Mouse (Mus musculus): ENCODE measurements around the gene Eva1c. TPM values are rescaled to one million over a fixed set of nuclear protein-coding genes. Genes with fewer than 3 reads are reported as not detected.

The Eva1c gene
- polyA plus RNA-seq, 1 experiment, result 2.2 TPM

DNA sequence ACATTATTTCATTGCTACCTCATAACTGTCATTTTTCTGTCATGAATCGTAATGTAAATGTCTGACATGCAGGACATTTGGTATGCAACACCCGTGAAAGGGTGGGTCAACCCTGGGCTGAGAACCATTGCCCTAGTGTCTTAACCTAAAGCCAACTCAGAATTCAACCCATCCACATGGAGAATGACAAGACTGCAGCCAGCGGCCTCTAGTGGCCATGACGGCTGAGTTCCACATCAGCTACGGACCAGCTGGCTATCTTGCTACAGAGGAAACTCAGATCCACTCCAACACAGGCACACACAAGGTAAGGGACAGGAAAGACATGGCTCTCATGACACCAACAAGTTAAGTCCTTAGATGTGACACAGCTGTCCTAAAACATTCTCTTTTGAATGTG is 98.9 kb downstream of the Eva1c start:
- no peaks in the 10 kb centered on the region for H3K27me3 ChIP-seq (ENCODE audit: control insufficient read depth, insufficient read depth, low read length)
- H3K27ac ChIP-seq (ENCODE audit: insufficient read depth, low read length), result no peak overlapping the region
- TF ChIP-seq POLR2A (IDR thresholded peaks at IDR 0.05; ENCODE audit: borderline replicate concordance, insufficient read depth, low read length) (no peak), CTCF (IDR thresholded peaks at IDR 0.05; ENCODE audit: borderline replicate concordance, insufficient read depth, low read depth, low read length) (peak; percentile 82)
- no peak overlapping the region for H3K4me3 ChIP-seq (replicated peaks; ENCODE audit: insufficient read depth, low read depth, low read length)
- H3K4me1 ChIP-seq (ENCODE audit: control insufficient read depth, insufficient read depth, low read length), result no peaks in the 10 kb centered on the region; the same call in 1 of the 2 replicates
- 23% methylated on average over 5 of the region's 5 CpGs for WGBS
- peak; percentile 54 to 57 for DNase-seq

DNA sequence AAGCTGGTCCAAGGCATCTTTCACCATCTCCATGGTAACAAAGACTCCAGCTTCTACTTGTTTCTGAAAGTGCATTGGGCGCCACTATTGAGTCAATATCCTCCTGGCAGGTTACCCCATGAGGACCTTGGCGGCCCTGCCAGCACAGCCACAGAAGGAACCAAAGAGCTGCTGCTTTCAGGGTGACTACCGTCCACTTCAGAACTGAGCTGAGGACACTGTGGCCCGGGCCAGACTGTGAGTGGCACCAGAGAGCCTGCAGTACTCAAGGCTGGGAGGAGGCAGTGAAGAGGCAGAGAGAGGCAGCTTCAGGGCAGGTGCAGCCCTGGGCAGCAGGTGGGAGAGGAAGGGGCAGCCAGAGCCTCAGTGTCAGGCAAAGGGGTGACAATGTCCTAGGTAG is 100.9 kb downstream of the Eva1c start:
- Histone ChIP-seq H3K4me3 (replicated peaks; ENCODE audit: insufficient read depth, low read depth, low read length) (no peak overlapping the region), H3K27ac (ENCODE audit: insufficient read depth, low read length) (no peak overlapping the region), H3K4me1 (ENCODE audit: control insufficient read depth, insufficient read depth, low read length) (no peaks in the 10 kb centered on the region), H3K27me3 (ENCODE audit: control insufficient read depth, insufficient read depth, low read length) (no peaks in the 10 kb centered on the region)
- TF ChIP-seq CTCF (IDR thresholded peaks at IDR 0.05; ENCODE audit: borderline replicate concordance, insufficient read depth, low read depth, low read length), result no peak
- TF ChIP-seq POLR2A (IDR thresholded peaks at IDR 0.05; ENCODE audit: borderline replicate concordance, insufficient read depth, low read length), result no peak
- no peak for DNase-seq
- WGBS, result 87% methylated on average over 4 of the region's 4 CpGs

DNA sequence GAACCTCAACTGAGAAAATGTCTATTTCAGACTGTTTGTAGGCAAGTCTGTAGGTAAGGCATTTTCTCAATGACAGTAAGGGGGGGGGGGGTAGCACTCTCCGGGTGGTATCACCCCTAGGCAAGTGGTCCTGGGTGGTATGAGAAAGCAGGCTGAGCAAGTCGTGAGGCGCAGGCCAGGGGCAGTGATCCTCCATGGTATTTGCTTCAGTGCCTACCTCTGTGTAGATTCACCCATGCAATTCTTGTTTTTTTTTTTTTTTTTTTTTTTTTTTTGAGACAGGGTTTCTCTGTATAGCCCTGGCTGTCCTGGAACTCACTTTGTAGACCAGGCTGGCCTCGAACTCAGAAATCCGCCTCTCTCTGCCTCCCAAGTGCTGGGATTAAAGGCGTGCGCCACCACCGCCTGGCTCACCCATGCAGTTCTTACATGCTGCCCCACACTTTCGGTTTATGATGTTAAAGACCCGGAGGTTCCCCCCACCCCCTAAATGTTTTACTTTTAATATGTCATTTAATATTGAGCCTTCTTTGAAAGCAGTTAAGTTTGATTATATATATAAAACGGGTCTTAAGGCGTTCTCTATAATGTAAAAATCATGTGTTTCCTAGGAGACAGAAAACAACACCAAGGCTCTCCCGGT is 107.1 kb downstream of the Eva1c start:
- TF ChIP-seq POLR2A (IDR thresholded peaks at IDR 0.05; ENCODE audit: borderline replicate concordance, insufficient read depth, low read length) (no peak), CTCF (IDR thresholded peaks at IDR 0.05; ENCODE audit: borderline replicate concordance, insufficient read depth, low read depth, low read length) (no peak)
- no peak overlapping the region for H3K27ac ChIP-seq (ENCODE audit: insufficient read depth, low read length)
- peaks cover 4% of the 10 kb centered on the region; the same call in 1 of the 2 replicates for H3K4me1 ChIP-seq (ENCODE audit: control insufficient read depth, insufficient read depth, low read length)
- H3K27me3 ChIP-seq (ENCODE audit: control insufficient read depth, insufficient read depth, low read length), result no peaks in the 10 kb centered on the region
- DNase-seq, result no peak
- H3K4me3 ChIP-seq (replicated peaks; ENCODE audit: insufficient read depth, low read depth, low read length), result peak overlapping the region; percentile 63
- 24% methylated on average over 13 of the region's 13 CpGs for WGBS

DNA sequence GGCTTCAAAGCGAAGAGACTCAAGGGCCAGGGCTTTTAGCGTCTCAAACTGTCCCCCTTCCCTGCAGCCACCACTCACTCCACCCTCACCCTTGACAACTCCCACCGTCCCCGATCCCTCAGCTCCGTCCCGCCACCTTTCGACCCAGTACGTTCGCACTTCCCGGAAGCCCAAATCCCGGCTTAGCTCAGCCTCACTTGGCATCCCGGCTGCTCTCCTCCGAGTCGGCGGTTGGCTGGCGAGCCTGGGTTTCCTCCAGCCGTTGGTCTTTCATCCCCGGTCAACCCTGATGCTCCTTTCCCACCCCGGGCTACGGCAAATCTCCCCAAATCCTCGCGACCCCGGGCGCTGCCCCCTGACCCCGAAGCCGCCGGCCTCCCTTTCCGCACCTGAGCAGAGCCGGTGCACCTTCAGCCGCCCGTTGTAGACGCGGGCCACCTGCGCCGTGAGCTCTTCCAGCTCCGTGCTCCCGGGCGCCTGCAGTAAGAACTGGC is 107.7 kb downstream of the Eva1c start:
- peak overlapping the region; percentile 63 for H3K4me3 ChIP-seq (replicated peaks; ENCODE audit: insufficient read depth, low read depth, low read length)
- TF ChIP-seq CTCF (IDR thresholded peaks at IDR 0.05; ENCODE audit: borderline replicate concordance, insufficient read depth, low read depth, low read length) (no peak), POLR2A (IDR thresholded peaks at IDR 0.05; ENCODE audit: borderline replicate concordance, insufficient read depth, low read length) (no peak)
- under 1% methylated on average over 38 of the region's 38 CpGs for WGBS

DNA sequence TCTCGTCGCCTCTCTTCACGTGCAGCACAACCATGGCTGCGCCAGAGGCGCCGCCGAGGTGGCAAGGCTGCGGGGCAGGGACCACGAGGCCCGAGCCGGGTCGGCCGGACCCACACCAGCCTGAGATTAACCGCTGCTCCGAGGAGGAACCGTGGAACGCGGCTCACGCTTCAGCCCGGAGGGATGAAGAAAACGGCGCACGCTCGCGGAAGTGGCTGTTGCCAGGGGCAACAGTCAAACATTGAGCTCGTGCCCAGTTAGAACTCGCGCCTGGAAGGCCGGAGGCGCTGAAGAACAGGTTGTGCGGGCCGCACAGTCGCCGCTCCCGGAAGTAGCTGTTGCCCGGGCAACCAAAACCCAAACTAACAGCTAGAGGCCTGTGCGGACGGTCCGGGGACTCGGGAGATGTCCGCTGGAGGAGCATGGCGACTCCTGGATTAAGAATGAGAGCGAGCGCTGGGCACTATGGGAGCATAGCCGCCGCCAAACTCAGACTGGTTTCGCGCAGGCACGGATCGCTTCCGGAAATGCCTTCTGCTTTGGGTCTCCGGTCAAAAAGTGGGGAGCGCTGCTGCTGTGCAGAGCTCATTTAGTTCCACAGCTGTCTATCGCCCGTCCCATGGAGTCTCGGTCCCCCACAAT is 108.3 kb downstream of the Eva1c start, which contains the start of gene Cfap298:
Gene Cfap298, minus strand, starts transcription at position 428 of the 642 bp plus-strand sequence.
- H3K4me1 ChIP-seq (ENCODE audit: control insufficient read depth, insufficient read depth, low read length), result peaks cover 4% of the 10 kb centered on the region; the same call in 1 of the 2 replicates
- TF ChIP-seq CTCF (IDR thresholded peaks at IDR 0.05; ENCODE audit: borderline replicate concordance, insufficient read depth, low read depth, low read length) (no peak), POLR2A (IDR thresholded peaks at IDR 0.05; ENCODE audit: borderline replicate concordance, insufficient read depth, low read length) (peak; percentile 57; the same call in 1 of the 2 replicates)
- WGBS, result under 1% methylated on average over 56 of the region's 56 CpGs

More for the DNA sequence above, 107.7 kb downstream of the Eva1c start:
- H3K27me3 ChIP-seq (ENCODE audit: control insufficient read depth, insufficient read depth, low read length), result no peaks in the 10 kb centered on the region
- peak overlapping the region; percentile 30; the same call in 1 of the 2 replicates for H3K27ac ChIP-seq (ENCODE audit: insufficient read depth, low read length)
- DNase-seq, result peak in 1 of 2 experiments; percentile 69
- peaks cover 4% of the 10 kb centered on the region; the same call in 1 of the 2 replicates for H3K4me1 ChIP-seq (ENCODE audit: control insufficient read depth, insufficient read depth, low read length)

DNA sequence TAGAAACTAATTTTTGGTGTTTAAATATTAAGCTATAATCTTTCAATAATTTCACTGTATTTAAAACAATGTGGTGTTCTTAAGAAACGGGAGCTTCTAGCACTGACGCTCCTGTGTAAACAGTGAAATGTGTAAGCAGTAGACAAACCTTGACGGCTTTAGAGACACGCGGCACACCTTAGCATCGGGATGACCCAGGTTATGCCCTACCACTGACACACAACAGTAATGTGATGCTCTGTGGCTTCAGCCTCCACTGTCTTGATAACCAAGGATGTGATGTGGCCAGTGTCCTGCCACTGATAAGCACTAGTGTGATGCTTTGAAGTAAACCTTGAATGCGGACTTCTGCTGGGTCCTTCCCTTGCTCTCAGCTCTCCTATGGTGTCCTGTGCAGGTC is 114.7 kb downstream of the Eva1c start:
- no peak overlapping the region for H3K4me3 ChIP-seq (replicated peaks; ENCODE audit: insufficient read depth, low read depth, low read length)
- H3K27ac ChIP-seq (ENCODE audit: insufficient read depth, low read length), result no peak overlapping the region
- no peaks in the 10 kb centered on the region for H3K4me1 ChIP-seq (ENCODE audit: control insufficient read depth, insufficient read depth, low read length)
- no peaks in the 10 kb centered on the region for H3K27me3 ChIP-seq (ENCODE audit: control insufficient read depth, insufficient read depth, low read length)
- no peak for TF ChIP-seq POLR2A (IDR thresholded peaks at IDR 0.05; ENCODE audit: borderline replicate concordance, insufficient read depth, low read length)
- TF ChIP-seq CTCF (IDR thresholded peaks at IDR 0.05; ENCODE audit: borderline replicate concordance, insufficient read depth, low read depth, low read length), result no peak
- no peak for DNase-seq
- WGBS, result 96% methylated on average over 7 of the region's 7 CpGs

More for the DNA sequence above, 108.3 kb downstream of the Eva1c start, which contains the start of gene Cfap298:
- peak; percentile 94 to 95 for DNase-seq
- peak within 1 kb of the TSS; percentile 30; the same call in 1 of the 2 replicates for H3K27ac ChIP-seq (ENCODE audit: insufficient read depth, low read length)
- no peaks in the 10 kb centered on the region for H3K27me3 ChIP-seq (ENCODE audit: control insufficient read depth, insufficient read depth, low read length)
- peak within 1 kb of the TSS; percentile 63 for H3K4me3 ChIP-seq (replicated peaks; ENCODE audit: insufficient read depth, low read depth, low read length)

DNA sequence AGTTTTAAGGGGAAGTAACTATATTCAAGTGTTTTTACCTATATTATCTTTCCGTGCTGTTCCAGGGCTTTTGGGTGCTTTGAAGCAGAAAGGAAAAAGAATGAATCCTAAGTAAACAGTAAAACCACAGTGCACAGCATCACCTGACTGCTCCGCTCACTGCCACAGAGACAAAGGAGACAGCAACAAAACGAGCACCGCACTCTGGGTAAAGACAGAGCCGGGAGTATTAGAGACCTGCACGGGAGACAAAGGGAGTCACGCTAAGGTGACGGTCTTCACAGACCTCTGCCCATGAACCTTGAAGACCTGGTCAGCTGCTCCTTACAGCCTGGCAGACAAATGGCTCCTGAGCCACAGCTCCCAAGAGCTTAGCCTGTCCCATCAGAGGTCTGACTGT is 120.5 kb downstream of the Eva1c start:
- no peak overlapping the region for H3K4me3 ChIP-seq (replicated peaks; ENCODE audit: insufficient read depth, low read depth, low read length)
- no peaks in the 10 kb centered on the region for H3K27me3 ChIP-seq (ENCODE audit: control insufficient read depth, insufficient read depth, low read length)
- 89% methylated on average over 8 of the region's 8 CpGs for WGBS
- H3K27ac ChIP-seq (ENCODE audit: insufficient read depth, low read length), result no peak overlapping the region
- no peaks in the 10 kb centered on the region for H3K4me1 ChIP-seq (ENCODE audit: control insufficient read depth, insufficient read depth, low read length)
- TF ChIP-seq CTCF (IDR thresholded peaks at IDR 0.05; ENCODE audit: borderline replicate concordance, insufficient read depth, low read depth, low read length), result no peak
- no peak for TF ChIP-seq POLR2A (IDR thresholded peaks at IDR 0.05; ENCODE audit: borderline replicate concordance, insufficient read depth, low read length)
- no peak for DNase-seq
